Mouse (Mus musculus) adrenal gland, adult 10 weeks (tissue): ENCODE data around the gene Calr. TPM values are rescaled to one million over a fixed set of nuclear protein-coding genes. Genes with fewer than 3 reads are reported as not detected.

ENCODE experiments used
- polyA plus RNA-seq: library from polyadenylated mRNA; stranded (reverse); fragments of 350-450 nt; fragmentation: Illumina TruSeq; extraction: RNeasy Lipid Tissue Mini Kit (QIAGEN cat#74804); gene quantifications from one replicate; pipeline ENCODE4 v1.2.3, GENCODE M21; 2014; ENCODE audit warnings: low read depth, low replicate concordance

The Calr gene
- polyA plus RNA-seq = 638 TPM

DNA sequence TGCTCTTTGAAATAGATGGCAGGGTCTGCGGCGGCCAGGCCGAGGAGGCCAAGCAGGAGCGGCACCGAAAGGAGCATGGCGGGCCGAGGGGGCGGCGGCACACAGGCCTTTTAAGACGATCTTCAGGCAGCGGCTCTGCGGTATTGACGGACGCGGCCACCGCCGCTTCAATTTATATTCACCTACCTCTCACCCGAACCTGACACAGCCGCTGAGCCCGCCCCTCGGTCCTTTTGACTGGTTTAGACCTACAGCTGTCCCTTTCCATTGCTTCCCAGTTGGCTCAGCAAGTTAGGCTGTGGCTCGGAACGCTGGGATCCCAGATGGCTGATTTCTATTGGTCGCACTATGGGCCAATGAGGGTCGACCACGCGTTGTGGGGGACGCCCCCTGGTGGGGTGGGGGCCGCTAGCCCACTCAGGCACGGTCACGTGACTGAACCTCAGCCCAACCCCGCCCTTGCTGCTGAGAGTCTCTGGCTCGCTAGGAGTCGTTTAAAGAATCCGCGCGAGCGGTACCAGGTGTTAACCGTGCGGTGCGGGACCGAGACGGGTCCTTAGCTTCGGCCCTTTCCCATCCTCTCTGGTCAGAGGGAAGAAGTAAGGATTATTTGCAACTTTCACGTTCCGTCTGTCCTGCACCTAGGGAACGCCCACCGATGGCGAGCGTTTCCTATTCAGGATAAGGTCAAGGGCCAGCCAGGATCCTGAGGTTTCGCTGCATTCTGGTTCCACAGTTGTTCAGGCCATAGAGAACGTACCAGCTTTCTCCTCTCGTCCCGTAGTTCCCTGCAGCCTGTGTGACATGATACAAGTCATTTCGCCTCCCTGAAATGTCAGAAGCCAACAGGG lies at the start of gene Calr:
Gene Calr (minus strand): TSS at position 213 of the 851 bp plus-strand sequence.

DNA sequence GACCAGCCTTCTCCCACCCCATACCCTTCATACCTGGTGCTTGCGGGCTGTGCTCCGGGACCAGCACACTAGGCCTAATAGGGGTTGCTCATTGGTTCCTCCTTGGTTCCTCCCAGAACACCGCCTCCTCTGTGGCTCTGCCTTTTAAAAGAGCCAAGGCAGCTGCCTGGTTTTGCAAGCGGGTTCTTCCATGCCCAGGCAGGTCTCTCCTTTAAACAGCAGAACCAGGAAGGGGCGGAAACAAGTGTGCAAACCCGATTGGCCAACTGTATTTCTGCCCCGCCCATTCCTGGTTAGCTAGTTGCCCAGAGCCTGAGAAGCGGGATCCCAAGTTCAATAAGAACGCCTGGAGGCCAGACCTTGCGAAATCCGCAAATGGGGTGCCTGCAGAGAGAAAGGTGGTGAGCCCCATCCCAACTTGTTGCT lies 47.0 kb upstream of the Calr start, which contains the start of gene Gcdh:
Gene Gcdh (minus strand): TSS at position 213 of the 426 bp plus-strand sequence.

DNA sequence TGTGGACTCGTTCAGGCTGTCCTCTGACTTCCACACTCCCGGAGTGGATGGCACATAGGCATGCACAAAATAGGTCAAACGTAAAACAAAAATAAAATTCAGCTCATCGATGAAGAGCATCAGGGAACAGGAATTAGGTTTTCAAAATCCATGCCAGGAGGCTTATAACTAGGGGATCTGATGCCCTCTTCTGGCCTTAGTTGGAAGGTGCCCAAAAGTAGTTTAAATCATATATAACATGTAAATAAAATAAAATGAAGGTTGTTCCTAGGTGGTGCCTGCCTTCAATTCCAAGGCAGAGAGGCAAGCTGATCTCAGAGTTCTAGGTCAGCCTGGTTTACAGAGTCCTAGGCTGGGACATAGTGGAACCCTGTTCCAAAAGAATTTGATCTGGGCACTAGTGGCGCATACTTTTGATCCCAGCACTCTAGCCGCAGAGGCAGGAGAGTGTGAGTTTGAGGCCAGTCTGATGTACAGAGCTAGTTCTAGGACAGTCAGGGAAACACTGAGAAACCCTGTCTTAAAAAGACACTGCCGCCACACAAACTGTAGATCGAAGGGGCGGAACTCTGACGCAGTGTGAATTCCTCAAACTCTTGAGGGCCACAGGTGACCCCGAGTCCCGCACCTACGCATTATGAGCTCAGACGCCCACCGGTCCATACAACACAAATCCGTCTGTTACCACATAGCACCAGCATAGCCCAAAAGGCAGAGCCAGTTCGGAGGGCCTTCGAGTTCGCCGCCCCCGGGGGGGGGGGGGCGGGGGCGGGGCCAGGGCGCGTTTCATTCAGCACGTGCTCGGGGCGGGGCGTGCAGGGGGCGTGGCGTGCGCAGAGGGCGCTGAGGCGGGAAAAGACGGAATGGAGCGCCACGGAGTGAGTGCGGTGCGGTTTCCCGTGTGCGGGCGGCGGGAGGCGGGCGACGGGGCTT lies 24.9 kb upstream of the Calr start, which contains the start of gene Syce2:
Gene Syce2 (plus strand): TSS at position 736 of the 933 bp plus-strand sequence.

DNA sequence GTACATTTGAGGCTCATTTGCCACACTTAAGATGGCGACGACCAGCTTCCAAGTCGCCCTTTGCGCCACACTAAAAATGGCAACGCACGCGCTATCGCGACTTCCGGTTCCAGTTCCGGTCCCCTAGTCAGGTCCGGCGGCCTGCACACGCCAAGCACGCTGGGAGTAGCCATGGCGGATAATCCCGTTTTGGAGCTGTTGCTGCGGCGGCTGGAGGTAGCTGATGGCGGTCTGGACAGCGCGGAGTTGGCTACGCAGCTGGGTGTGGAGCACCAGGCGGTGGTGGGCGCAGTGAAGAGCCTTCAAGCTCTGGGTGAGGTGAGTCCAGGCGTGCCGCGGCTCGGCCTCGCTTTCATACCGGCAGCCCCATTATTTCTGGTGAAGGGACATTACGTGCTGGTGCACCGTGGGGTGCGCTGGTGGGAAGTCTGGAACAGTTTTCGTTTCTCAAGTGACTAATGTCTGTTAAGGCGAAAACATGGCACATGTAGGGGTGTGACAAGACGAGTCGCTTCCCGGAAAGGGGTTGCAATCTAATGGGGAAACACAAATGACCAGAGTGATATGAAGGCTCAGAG lies 10.2 kb upstream of the Calr start, which contains the start of gene Farsa:
Gene Farsa (plus strand): TSS at position 126 of the 578 bp plus-strand sequence.

DNA sequence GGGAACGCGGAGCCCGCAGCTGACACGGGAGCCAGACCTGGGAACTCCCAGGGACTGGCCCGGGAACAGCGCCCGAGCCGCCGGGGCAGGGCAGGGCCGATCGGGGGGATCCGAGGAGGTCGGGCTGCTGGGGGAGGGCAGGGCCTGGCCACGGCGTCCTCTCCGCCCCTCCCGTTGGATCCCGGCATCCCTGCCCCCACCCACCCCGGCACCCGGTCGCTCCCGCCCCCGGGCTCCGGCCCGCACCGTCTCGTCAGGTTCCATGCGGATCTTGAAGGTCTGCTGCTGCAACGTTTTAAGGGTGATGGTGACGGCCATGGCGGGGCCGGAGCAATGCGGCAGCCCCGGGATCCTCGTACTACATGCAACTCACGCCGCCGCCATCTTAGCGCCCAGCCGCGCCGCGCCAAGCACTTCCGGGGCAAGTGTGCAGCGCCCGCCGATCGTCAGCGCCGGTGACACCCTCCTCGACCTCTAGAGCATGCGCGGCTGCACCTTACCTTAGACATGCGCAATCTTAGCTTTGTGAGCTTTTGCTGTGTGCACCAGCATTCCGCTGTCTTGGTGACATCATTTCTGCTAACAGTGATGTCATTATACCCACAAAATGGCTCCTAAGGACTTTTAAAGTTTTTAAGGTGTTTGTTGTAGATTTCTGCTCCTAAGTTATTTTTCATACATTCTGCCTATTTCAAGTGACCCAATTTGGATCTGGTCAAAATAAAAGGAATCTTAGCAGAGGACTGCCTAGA lies 6.3 kb downstream of the Calr start, which contains the start of gene Rad23a:
Gene Rad23a (minus strand): TSS at position 418 of the 752 bp plus-strand sequence.

DNA sequence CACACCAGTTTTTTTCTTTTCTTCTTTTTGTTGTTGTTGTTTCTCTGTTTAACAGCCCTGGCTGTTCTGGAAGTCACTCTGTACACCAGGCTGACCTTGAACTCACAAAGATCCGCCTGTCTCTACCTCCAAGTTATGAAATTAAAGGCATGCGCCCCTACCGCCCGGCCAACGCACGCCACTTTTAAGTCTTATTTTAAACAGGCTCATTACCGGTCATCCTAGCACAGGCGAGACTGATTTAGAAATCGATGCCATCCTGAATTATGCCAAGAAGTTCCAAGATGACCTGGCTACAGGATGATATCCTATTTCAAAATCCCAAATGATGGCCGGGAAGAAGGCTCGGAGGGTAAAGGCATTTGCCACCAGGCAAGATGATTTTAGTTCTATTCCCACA lies 15.2 kb downstream of the Calr start, which contains the start of gene Gadd45gip1:
Gene Gadd45gip1 (plus strand): TSS at position 33 of the 400 bp plus-strand sequence.

DNA sequence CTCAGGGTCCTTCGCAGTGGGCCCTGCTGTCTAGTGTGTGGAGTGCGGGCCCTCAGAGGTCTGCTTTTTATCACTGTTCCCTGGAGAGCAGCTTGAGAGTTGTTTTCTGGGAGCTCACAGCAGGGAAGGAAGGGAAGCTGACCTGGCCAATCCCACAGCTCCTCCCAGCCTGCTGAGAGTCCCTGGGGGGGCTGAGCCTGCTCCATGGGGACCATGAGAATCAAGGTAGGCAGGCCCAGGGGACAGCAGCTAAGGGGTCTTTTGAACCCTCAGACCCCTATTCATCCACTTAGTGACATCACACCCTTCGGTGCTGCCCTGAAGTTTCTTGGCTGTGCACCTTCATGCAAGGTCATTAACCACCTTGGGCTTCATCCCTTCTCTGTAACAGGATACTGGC lies 24.0 kb downstream of the Calr start, which contains the start of gene Dand5:
Gene Dand5 (minus strand): TSS at position 101 of the 400 bp plus-strand sequence.

DNA sequence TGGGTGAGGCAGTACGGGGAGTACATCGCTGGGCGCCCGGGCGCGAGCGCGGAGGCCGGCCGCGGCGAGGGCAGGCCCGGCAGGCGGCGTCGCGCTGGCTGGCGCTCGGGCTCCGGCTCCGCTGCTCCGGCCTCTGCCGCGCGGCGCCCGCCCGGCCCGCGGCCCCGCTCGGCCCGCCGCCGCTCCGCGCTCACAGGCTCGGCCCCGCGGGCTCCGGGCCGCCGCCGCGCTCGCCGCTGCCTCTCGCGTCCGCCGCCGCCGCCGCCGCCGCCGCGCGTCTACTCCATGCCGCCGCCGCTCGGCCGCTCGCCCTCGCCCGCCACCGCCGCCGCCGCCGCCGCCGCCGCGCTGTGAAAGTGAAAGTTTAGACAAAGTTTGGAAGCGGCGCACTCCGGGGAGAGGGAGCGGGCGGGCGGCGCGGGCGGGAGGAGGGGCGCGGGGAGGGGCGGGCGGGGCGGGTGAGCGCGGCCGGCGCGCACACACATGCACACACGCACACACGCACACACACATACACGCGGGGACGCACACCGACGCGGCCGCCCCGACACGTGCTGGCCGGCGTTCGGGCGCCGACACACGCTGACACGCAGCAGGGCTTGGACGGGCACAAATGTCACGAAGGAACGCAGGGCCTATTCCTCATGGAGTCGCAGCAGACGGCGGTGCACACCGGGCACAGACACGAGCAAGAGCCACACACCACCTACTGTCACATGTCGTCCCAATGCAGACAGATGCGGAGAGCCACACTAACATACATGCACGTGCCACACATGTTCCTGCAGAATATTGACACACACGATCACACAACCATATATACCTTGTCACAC lies 46.5 kb downstream of the Calr start, which contains the start of gene Nfix:
Gene Nfix (minus strand): TSS at position 346 of the 833 bp plus-strand sequence.

Other genes with a start within 250 kb of the Calr start
- 2.4 TPM for gene Ier2, start 184.1 kb downstream of the Calr start, polyA plus RNA-seq
- 9.4 TPM for gene Trmt1, start 160.6 kb downstream of the Calr start, polyA plus RNA-seq
- gene Nacc1, start 159.1 kb downstream of the Calr start, polyA plus RNA-seq = 3.7 TPM
- gene Lyl1, start 145.5 kb downstream of the Calr start, polyA plus RNA-seq = not detected
- gene G430095P16Rik, start 123.9 kb downstream of the Calr start, polyA plus RNA-seq = not detected
- 13.9 TPM for gene Nfix, start 46.6 kb downstream of the Calr start, polyA plus RNA-seq
- 5.4 TPM for gene Dand5, start 24.1 kb downstream of the Calr start, polyA plus RNA-seq
- gene Gadd45gip1, start 15.4 kb downstream of the Calr start, polyA plus RNA-seq = 2.3 TPM
- gene Rad23a, start 6.3 kb downstream of the Calr start, polyA plus RNA-seq = 9.2 TPM
- 4.7 TPM for gene Farsa, start 10.1 kb upstream of the Calr start, polyA plus RNA-seq
- gene Syce2, start 25.2 kb upstream of the Calr start, polyA plus RNA-seq = 6.2 TPM
- 51.8 TPM for gene Gcdh, start 47.0 kb upstream of the Calr start, polyA plus RNA-seq
- gene Klf1, start 55.0 kb upstream of the Calr start, polyA plus RNA-seq = not detected
- 10.7 TPM for gene Dnase2a, start 61.6 kb upstream of the Calr start, polyA plus RNA-seq
- gene Mast1, start 90.4 kb upstream of the Calr start, polyA plus RNA-seq = not detected
- not detected for gene Rtbdn, start 100.1 kb upstream of the Calr start, polyA plus RNA-seq
- gene Gm49661, start 122.5 kb upstream of the Calr start, polyA plus RNA-seq = not detected
- 79.1 TPM for gene Prdx2, start 122.7 kb upstream of the Calr start, polyA plus RNA-seq
- gene Rnaseh2a, start 122.8 kb upstream of the Calr start, polyA plus RNA-seq = 7.6 TPM
- 0.99 TPM for gene Junb, start 131.8 kb upstream of the Calr start, polyA plus RNA-seq
- gene Hook2, start 143.7 kb upstream of the Calr start, polyA plus RNA-seq = 1.8 TPM
- not detected for gene Best2, start 167.6 kb upstream of the Calr start, polyA plus RNA-seq
- 16.1 TPM for gene Asna1, start 178.3 kb upstream of the Calr start, polyA plus RNA-seq
- gene Trir, start 179.9 kb upstream of the Calr start, polyA plus RNA-seq = 15.8 TPM
- 18.2 TPM for gene Tnpo2, start 190.0 kb upstream of the Calr start, polyA plus RNA-seq
- 1.0 TPM for gene Fbxw9, start 213.1 kb upstream of the Calr start, polyA plus RNA-seq
- gene Gm5741, start 221.0 kb upstream of the Calr start, polyA plus RNA-seq = not detected
- 14.2 TPM for gene Dhps, start 224.8 kb upstream of the Calr start, polyA plus RNA-seq
- gene Wdr83os, start 233.8 kb upstream of the Calr start, polyA plus RNA-seq = 10.6 TPM
- gene Wdr83, start 234.4 kb upstream of the Calr start, polyA plus RNA-seq = 2.3 TPM
- gene Man2b1, start 236.3 kb upstream of the Calr start, polyA plus RNA-seq = 5.0 TPM